Comparison of ENCODE assay signal across 15 mouse cellular contexts in the genomic region with DNA sequence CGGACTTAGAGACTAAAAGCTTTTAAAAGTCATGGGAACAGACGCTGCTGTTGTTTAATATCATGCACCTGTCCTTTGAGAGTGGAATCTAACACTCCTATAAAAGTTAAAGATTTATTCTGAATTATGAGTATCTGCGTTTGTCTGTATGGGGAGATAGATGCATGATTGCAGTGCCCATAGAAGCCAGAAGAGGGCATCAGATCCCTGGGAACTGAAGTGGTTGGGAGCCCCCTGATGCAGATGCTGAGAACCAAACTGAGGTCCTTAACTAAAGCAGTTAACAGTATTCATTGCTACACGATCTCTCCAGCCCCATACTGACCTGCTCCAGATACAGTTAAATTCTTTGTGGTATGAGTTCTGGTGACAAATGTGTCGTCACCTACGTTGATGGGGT.
DNase-seq lines count a peak whose midpoint lies in the region; ATAC-seq and TF ChIP-seq lines count a peak whose summit lies in the region.
"Had no signal": no experiment of that assay in that cellular context is flagged by ENCODE, and none has a peak within 500 bp of the region (broad histone marks: within the 10 kb centered on the region; RNA-seq: fewer than 3 reads in every experiment).

No protein-coding gene starts in this region.

- 88% methylated on average over 6 of the region's 6 CpGs for WGBS in kidney, adult 2 months
- WGBS in kidney, embryonic 16.5 days = 91% methylated on average over 6 of the region's 6 CpGs
- 89% methylated on average over 6 of the region's 6 CpGs for WGBS in midbrain, postnatal 0 days
- 91% methylated on average over 6 of the region's 6 CpGs for WGBS in midbrain, embryonic 13.5 days

- DNase-seq in kidney, adult 2 months = no peak
- no peak for DNase-seq in midbrain, postnatal 0 days (ENCODE audit: low spot score)
- peak; percentile 20 for DNase-seq in ES-CJ7 (ENCODE audit: low read depth, low spot score)
- DNase-seq in brain, embryonic 14.5 days (ENCODE audit: low read depth) = no peak
- DNase-seq in spleen, postnatal 14 days (ENCODE audit: low spot score in 2 of 2) = no peak
- DNase-seq in thymus, postnatal 25 days = no peak

- H3K27ac ChIP-seq in kidney, adult 2 months (ENCODE audit: insufficient read depth, low read depth, low read length) = no peak overlapping the region
- H3K27ac ChIP-seq in kidney, embryonic 16.5 days (ENCODE audit: low read length) = no peak overlapping the region
- no peak overlapping the region for H3K27ac ChIP-seq in midbrain, postnatal 0 days (ENCODE audit: low read depth, low read length)
- H3K27ac ChIP-seq in midbrain, embryonic 13.5 days = no peak overlapping the region
- H3K27ac ChIP-seq: heart, embryonic 13.5 days; hindbrain, embryonic 10.5 days; lung, embryonic 15.5 days had no signal

- H3K9ac ChIP-seq in kidney, embryonic 16.5 days (replicated peaks; ENCODE audit: low read length) = no peak overlapping the region
- no peak overlapping the region for H3K9ac ChIP-seq in midbrain, postnatal 0 days (replicated peaks; ENCODE audit: low read length, poor library complexity, severe bottlenecking)
- no peak overlapping the region for H3K9ac ChIP-seq in midbrain, embryonic 13.5 days (replicated peaks)
- H3K9ac ChIP-seq: heart, embryonic 13.5 days; lung, embryonic 15.5 days had no signal

- no peaks in the 10 kb centered on the region for H3K27me3 ChIP-seq in kidney, adult 2 months (replicated peaks; ENCODE audit: control insufficient read depth, insufficient read depth, low read length)
- H3K27me3 ChIP-seq in kidney, embryonic 16.5 days (ENCODE audit: insufficient read depth, low read length) = no peaks in the 10 kb centered on the region
- no peaks in the 10 kb centered on the region for H3K27me3 ChIP-seq in midbrain, postnatal 0 days (ENCODE audit: insufficient read depth, low read length)
- no peaks in the 10 kb centered on the region for H3K27me3 ChIP-seq in midbrain, embryonic 13.5 days
- H3K27me3 ChIP-seq: heart, embryonic 13.5 days; lung, embryonic 15.5 days had no signal

- TF ChIP-seq CTCF in kidney, adult 2 months (conservative IDR thresholded peaks at IDR 0.05; ENCODE audit: insufficient read depth, insufficient read length, low read depth, low read length) = 0 out of 2 replicates have a peak, but pooled peaks have one; percentile 8
- peak; percentile 52 for TF ChIP-seq CTCF in midbrain, postnatal 0 days (IDR thresholded peaks at IDR 0.05)
- TF ChIP-seq CTCF in brain, embryonic 14.5 days (IDR thresholded peaks at IDR 0.05; ENCODE audit: borderline replicate concordance, extremely low read depth, insufficient read depth, insufficient read length) = peak; percentile 16; the same call in 1 of the 2 replicates

- ATAC-seq in kidney, embryonic 16.5 days (ENCODE audit: low FRiP score, low TSS enrichment) = no peak
- no peak for ATAC-seq in midbrain, postnatal 0 days (ENCODE audit: low FRiP score)
- no peak for ATAC-seq in midbrain, embryonic 13.5 days
- ATAC-seq: CD4-positive, CD25-positive, alpha-beta regulatory T cell, adult 4 months; forebrain, embryonic 14.5 days; intestine, embryonic 16.5 days; midbrain, embryonic 16.5 days had no signal

- H3K9me3 ChIP-seq in kidney, embryonic 16.5 days (ENCODE audit: low read length) = no peaks in the 10 kb centered on the region
- H3K9me3 ChIP-seq in midbrain, postnatal 0 days (ENCODE audit: low read length) = no peaks in the 10 kb centered on the region
- H3K9me3 ChIP-seq in midbrain, embryonic 13.5 days = no peaks in the 10 kb centered on the region
- H3K9me3 ChIP-seq: heart, embryonic 13.5 days; hindbrain, embryonic 10.5 days; lung, embryonic 15.5 days had no signal

- TF ChIP-seq POLR2A in kidney, adult 2 months (IDR thresholded peaks at IDR 0.05; ENCODE audit: low read depth, low read length) = no peak
- no peak for TF ChIP-seq POLR2A in brain, embryonic 14.5 days (IDR thresholded peaks at IDR 0.05; ENCODE audit: borderline replicate concordance, extremely low read depth, insufficient read depth, insufficient read length, poor library complexity, severe bottlenecking)

- no peak overlapping the region for H3K4me3 ChIP-seq in kidney, adult 2 months (ENCODE audit: insufficient read depth, low read depth, low read length)
- no peak overlapping the region for H3K4me3 ChIP-seq in kidney, embryonic 16.5 days (ENCODE audit: low read length)
- no peak overlapping the region for H3K4me3 ChIP-seq in midbrain, postnatal 0 days (ENCODE audit: low read depth, low read length)
- H3K4me3 ChIP-seq in midbrain, embryonic 13.5 days (replicated peaks) = no peak overlapping the region
- H3K4me3 ChIP-seq: heart, embryonic 13.5 days; hindbrain, embryonic 10.5 days; lung, embryonic 15.5 days had no signal

- no peaks in the 10 kb centered on the region for H3K36me3 ChIP-seq in kidney, adult 2 months (ENCODE audit: control insufficient read depth, insufficient read depth, low read length)
- no peaks in the 10 kb centered on the region for H3K36me3 ChIP-seq in kidney, embryonic 16.5 days (ENCODE audit: insufficient read depth, low read length)
- no peaks in the 10 kb centered on the region for H3K36me3 ChIP-seq in midbrain, postnatal 0 days (ENCODE audit: insufficient read depth, low read length)
- H3K36me3 ChIP-seq in midbrain, embryonic 13.5 days = no peaks in the 10 kb centered on the region
- H3K36me3 ChIP-seq: heart, embryonic 13.5 days; hindbrain, embryonic 10.5 days; lung, embryonic 15.5 days had no signal

- no peak overlapping the region for H3K4me2 ChIP-seq in kidney, embryonic 16.5 days (replicated peaks; ENCODE audit: low read depth, low read length)
- H3K4me2 ChIP-seq in midbrain, postnatal 0 days (ENCODE audit: low read depth, low read length, poor library complexity, severe bottlenecking) = no peak overlapping the region
- H3K4me2 ChIP-seq in midbrain, embryonic 13.5 days (replicated peaks) = no peak overlapping the region
- H3K4me2 ChIP-seq: heart, embryonic 13.5 days; lung, embryonic 15.5 days had no signal

- H3K4me1 ChIP-seq in kidney, adult 2 months (ENCODE audit: control insufficient read depth, insufficient read depth, low read length) = no peaks in the 10 kb centered on the region
- H3K4me1 ChIP-seq in kidney, embryonic 16.5 days (ENCODE audit: insufficient read depth, low read length) = peaks cover 11% of the 10 kb centered on the region
- peaks cover 6% of the 10 kb centered on the region; the same call in 1 of the 2 replicates for H3K4me1 ChIP-seq in midbrain, postnatal 0 days (ENCODE audit: insufficient read depth, low read length)
- peaks cover 53% of the 10 kb centered on the region for H3K4me1 ChIP-seq in midbrain, embryonic 13.5 days (replicated peaks)
- H3K4me1 ChIP-seq: lung, embryonic 15.5 days had no signal
